Mouse (Mus musculus) heart, adult 18-20 months (tissue): ENCODE results near the gene Atf6b. TPM values are rescaled to one million over a fixed set of nuclear protein-coding genes. Genes with fewer than 3 reads are reported as not detected.

Experiments used
- DNase-seq, 2 experiments: peaks; one replicate each; pipeline ENCODE4 v3.0.0; 2021 to 2022; ENCODE audit warnings: mixed read lengths in 1 of 2
- total RNA-seq, 2 experiments: library from RNA; stranded (reverse); gene quantifications; 2 replicates each; pipeline ENCODE4 v1.2.3; 2021

Gene Atf6b
- total RNA-seq, 2 experiments from 2014 or later = 15.5 to 17.2 TPM

DNA sequence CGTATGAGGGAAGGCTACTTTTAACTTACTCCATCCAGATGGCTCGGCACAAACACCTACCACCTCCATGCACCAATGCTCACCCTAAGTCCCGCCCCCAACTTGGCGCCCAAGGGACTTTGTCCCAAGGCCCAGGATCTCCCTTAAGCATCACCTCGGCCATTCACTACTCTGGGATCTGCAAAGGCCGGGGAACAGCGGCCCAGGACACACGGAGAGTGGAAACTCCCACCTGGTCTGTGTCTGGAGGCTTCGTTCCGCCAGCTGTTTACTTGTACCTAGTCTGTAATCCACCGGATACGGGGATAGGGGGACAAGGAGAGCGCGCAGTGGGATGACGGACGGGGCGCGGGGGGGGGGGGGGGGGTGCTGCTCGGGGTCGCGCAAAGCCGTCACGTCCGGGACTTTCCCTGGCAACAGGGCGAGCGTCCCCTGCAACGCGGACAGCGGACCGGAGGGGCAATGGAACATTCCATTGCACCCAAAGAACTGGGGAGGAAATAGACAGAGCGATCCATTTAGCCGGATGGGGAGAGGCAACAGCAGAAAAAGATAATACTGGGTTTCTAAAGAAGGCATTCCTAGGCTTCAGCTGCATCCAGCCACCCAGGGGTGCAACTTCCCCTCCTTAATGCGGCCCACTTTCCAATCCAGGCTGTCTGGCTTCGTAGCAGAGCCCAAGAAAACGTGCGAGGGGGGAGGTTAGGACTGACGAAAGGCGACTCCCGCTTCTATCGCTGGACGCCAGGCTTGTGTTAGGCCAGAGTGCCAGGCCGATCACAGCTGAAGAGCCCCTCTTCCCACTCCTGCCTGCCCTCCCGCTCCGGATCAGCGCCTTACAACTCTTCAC is 19.6 kb upstream of the Atf6b start:
- peak; percentile 90 to 94 for DNase-seq

- peak; percentile 64 to 82 for DNase-seq
Measured at GRCm38 (mm10) chr17:34627943-34628643, 18.9 kb upstream of the Atf6b start, which contains the start of gene Ppt2. Gene Ppt2, minus strand, starts transcription at chr17:34628510.

DNA sequence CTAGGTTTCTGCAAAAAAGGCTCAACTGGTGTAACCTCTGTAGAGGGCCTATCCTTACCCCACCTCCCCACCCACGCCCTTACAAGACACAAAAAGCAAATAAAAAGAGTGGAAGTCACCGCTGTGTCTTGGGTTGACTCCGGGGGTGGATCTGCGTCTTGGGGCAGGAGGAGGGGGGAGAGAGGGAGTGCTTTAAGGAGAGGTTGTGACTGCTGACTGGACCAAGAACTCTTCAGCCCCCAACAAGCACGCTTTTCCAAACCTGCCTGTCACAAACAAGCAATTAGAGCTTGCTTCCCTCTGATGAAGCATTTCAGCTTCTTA is 18.3 kb upstream of the Atf6b start:
- DNase-seq = no peak

- DNase-seq = peak in 1 of 2 experiments; percentile 44
Measured at GRCm38 (mm10) chr17:34629221-34629751, 17.7 kb upstream of the Atf6b start, which contains the start of gene Prrt1. Gene Prrt1, plus strand, starts transcription at chr17:34629533.

- DNase-seq = no peak
Measured at GRCm38 (mm10) chr17:34629796-34630603, 16.9 kb upstream of the Atf6b start.

- DNase-seq = no peak
Measured at GRCm38 (mm10) chr17:34630761-34631301, 16.1 kb upstream of the Atf6b start.

DNA sequence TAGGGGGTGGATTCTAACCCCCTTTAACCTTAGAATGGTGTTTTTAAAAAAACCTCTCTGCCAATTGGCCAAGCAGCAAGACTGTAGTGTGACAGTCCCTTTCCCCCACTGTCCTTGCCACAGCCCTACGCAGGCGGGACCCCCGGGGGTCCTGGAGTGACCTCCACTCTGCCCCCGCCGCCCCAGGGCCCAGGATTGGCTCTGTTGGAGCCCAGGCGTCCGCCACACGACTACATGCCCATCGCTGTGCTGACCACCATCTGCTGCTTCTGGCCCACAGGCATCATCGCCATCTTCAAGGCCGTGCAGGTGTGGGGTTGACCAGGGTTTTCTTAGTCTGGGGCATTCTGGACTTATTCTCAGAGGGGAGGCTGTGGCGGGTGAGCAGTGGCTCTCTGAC is 15.3 kb upstream of the Atf6b start:
- DNase-seq = no peak

- peak; percentile 91 to 93 for DNase-seq
Measured at GRCm38 (mm10) chr17:34632261-34632691, 14.7 kb upstream of the Atf6b start.

DNA sequence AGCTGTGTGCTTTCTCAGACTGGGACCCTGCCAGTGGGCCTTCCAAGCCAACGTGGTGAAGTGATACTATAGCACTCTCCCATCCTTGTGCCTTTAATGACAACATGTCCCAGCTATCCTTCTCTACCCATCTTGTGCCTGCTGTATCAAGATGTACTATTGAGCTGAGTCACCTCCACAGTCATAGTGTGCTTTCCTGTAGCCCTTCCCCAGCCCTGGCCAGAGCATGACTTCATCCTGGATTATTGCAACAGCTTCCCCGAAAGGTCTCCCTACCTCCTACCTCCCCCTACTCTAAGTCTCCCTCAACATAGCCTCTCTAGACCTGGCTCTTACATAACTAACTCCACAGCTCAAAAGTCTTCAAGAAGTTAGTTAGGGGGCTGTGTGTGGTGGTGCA is 11.3 kb upstream of the Atf6b start:
- DNase-seq = no peak

- DNase-seq = no peak
Measured at GRCm38 (mm10) chr17:34637459-34637858, 9.5 kb upstream of the Atf6b start.

- no peak for DNase-seq
Measured at GRCm38 (mm10) chr17:34639461-34640255, 7.3 kb upstream of the Atf6b start.

DNA sequence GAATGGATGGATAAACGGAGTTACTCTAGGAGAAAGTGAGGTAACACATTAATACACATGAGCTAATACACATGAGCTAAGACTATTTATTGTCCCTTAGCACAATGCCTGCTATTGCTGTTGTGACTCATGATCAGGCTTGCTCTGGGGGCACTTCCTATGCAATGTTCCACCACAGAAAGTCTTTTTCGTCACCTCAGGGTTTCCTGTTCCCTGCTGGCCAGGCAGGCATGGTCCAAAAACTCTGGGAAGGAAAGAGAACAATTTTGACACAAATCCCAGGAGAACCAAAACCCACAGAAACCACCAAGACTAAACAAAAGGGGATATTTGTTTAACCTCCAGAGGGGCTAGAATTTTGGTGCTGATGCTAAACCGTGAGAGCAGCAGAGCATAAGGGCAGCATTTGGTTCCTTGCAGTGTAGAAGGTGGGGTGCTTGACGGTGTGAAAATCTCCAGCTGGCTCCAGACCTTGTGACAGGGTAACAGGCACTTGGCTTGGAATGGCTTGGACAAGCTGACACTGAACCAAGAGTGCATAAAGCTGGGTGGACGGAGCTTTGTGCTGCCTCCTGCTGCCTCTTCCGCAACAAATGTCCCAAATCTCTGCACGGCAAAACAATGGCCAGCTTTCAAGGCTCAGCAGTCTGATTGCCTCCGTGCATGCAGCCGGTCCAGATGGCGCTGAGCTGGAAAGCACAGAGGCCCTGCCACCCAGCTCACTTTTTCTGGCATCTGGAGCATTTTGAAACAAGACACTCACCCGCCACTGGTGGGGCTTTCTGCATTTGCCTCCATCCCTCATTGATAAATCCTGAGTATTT is 6.0 kb upstream of the Atf6b start:
- DNase-seq = peak; percentile 76 to 84

DNA sequence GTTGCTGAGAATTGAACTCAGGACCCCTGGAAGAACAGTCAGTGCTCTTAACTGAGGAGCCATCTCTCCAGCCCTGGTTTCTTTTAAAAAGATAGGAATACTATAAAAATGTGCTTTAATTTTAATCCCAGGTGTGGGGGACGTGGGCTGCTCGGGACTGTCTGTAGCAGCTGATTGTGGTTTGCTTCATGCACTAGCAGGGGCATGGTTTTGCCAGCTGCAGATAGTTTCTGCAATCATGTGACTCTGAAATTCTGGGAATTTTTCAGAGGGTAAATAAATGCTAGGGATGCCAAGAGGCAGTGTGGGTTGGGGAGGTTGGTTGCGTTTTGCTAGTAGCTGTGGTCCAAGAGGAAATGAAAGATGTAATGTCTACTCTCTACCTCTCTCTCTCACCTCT is 5.0 kb upstream of the Atf6b start:
- no peak for DNase-seq

GRCm38 (mm10) chr17:34643379-34643778 is 3.6 kb upstream of the Atf6b start:
- DNase-seq = no peak

- DNase-seq = peak in 1 of 2 experiments; percentile 12
Measured at GRCm38 (mm10) chr17:34643944-34644343, 3.0 kb upstream of the Atf6b start.

- peak; percentile 98 to 99 for DNase-seq
Measured at GRCm38 (mm10) chr17:34644608-34645007, 2.3 kb upstream of the Atf6b start, which contains the start of gene Fkbpl. Gene Fkbpl, plus strand, starts transcription at chr17:34644764.

GRCm38 (mm10) chr17:34645256-34645829 is 1.6 kb upstream of the Atf6b start:
- no peak for DNase-seq

DNA sequence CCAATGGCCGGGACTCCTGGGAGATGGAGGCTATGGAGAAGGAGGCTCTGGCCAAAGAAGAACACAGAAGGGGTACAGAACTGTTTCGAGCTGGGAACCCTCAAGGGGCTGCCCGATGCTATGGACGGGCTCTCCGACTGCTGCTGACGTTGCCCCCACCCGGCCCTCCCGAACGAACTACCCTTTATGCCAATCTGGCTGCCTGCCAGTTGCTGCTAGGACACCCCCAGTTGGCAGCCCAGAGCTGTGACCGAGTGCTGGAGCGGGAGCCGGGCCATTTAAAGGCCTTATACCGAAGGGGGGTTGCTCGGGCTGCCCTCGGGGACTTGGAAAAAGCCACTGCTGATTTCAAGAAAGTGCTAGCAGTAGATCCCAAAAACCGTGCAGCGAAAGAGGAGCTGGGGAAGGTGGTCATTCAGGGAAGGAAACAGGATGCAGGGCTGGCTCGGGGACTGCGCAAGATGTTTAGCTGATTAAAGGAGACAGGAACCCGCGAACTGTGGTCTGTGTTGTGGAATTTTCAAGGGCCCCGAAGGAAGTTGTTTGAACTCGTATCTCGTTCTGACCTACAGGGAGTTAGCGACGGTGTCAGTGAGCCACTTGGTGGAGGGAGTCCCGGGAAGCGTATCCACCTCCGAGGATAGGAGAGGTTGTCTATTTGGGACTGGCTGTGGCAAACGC is 975 bp upstream of the Atf6b start:
- DNase-seq = peak in 1 of 2 experiments; percentile 16
